ENCODE assay signal across 16 mouse cellular contexts in the genomic region with DNA sequence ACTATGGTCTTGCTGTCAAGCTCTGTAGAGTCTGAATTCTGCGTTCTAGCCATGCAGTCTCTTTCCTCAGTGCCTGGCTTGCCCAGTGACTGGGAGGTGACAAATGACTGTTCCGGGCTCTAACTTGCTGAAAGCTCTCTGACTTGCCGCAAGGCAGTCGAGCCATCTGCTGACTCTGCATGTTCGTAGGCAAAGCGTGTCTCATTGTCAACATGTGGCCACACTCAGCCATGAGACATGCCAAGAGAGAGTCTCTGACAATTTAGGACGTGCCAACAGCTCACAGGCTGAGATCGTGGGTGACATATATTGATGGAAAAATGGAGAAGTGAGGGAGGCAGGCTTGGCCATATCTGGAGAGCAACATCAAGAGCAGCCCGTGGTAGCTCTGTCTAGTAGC. TPM values are rescaled to one million over a fixed set of nuclear protein-coding genes. Genes with fewer than 3 reads are reported as not detected.
DNase-seq lines count a peak whose midpoint lies in the region; ATAC-seq lines count a peak whose summit lies in the region.
"Had no signal": no experiment of that assay in that cellular context is flagged by ENCODE, and none has a peak within 500 bp of the region (broad histone marks: within the 10 kb centered on the region; RNA-seq: fewer than 3 reads in every experiment).

No protein-coding gene starts in this region.

- peaks cover 100% of the 10 kb centered on the region for H3K4me1 ChIP-seq in erythroblast, embryonic 14.5 days (ENCODE audit: control insufficient read depth)
- H3K4me1 ChIP-seq: neural tube, embryonic 12.5 days had no signal

- H3K27me3 ChIP-seq in erythroblast, embryonic 14.5 days (ENCODE audit: control insufficient read depth), result no peaks in the 10 kb centered on the region
- H3K27me3 ChIP-seq: embryonic facial prominence, embryonic 15.5 days; neural tube, embryonic 12.5 days had no signal

- ATAC-seq in erythroblast, adult 5-6 weeks (replicated peaks; ENCODE audit: low FRiP score, poor library complexity, severe bottlenecking), result no peak
- ATAC-seq: activated CD4-positive, CD25-positive, alpha-beta regulatory T cell, adult 4 months had no signal

- DNase-seq in layer of hippocampus, adult 11-12 months (ENCODE audit: low spot score), result peak; percentile 36
- DNase-seq in layer of hippocampus, postnatal 25 days (ENCODE audit: extremely low spot score in 1 of 2, low spot score in 1 of 2), result no peak
- DNase-seq in right cerebral cortex, adult 18-20 months, result peak; percentile 12
- DNase-seq in right cerebral cortex, postnatal 4 days, result no peak
- no peak for DNase-seq in thymus, postnatal 14 days
- no peak for DNase-seq in thymus, postnatal 4 days
- DNase-seq: cerebellum, postnatal 36 days; gastrocnemius, postnatal 10 days; kidney, postnatal 25 days; retina, postnatal 1 day had no signal

- H3K36me3 ChIP-seq in erythroblast, embryonic 14.5 days (ENCODE audit: control insufficient read depth), result peaks cover 42% of the 10 kb centered on the region
- H3K36me3 ChIP-seq: embryonic facial prominence, embryonic 15.5 days; G1E; neural tube, embryonic 12.5 days had no signal

- H3K4me3 ChIP-seq in erythroblast, embryonic 14.5 days (replicated peaks), result peak overlapping the region; percentile 28
- H3K4me3 ChIP-seq: embryonic facial prominence, embryonic 15.5 days; neural tube, embryonic 12.5 days had no signal

- no peaks in the 10 kb centered on the region for H3K9me3 ChIP-seq in erythroblast, embryonic 14.5 days (ENCODE audit: control insufficient read depth, low read length)
- H3K9me3 ChIP-seq: embryonic facial prominence, embryonic 15.5 days; neural tube, embryonic 12.5 days had no signal

RNA-seq across cellular contexts. Expression of a gene that starts 36.9 kb away (rescaled TPM):
- polyA plus RNA-seq in erythroblast, embryonic 14.5 days (2012), result 16.6 and 18.6 TPM in 2 replicates
- 127 and 168 TPM in 2 replicates for total RNA-seq in erythroblast, adult 5-6 weeks (2015; ENCODE audit: low replicate concordance)
- total RNA-seq in erythroblast, adult 5-6 weeks (2017; ENCODE audit: low replicate concordance), result 72.9 and 90.6 TPM in 2 replicates
- total RNA-seq in layer of hippocampus, postnatal 25 days (2021), result 10 to 100 TPM; 50.2 to 66.2 TPM

RNA-seq across cellular contexts. Expression of a gene that starts 37.6 kb away (rescaled TPM):
- 0.18 and 0.19 TPM in 2 replicates for polyA plus RNA-seq in erythroblast, embryonic 14.5 days (2012)
- 55.9 and 63.7 TPM in 2 replicates for total RNA-seq in erythroblast, adult 5-6 weeks (2015; ENCODE audit: low replicate concordance)
- 83.5 and 85.7 TPM in 2 replicates for total RNA-seq in erythroblast, adult 5-6 weeks (2017; ENCODE audit: low replicate concordance)
- total RNA-seq in layer of hippocampus, postnatal 25 days (2021), result 1 to 10 TPM; 2.9 to 3.4 TPM

Comparison
In these comparisons a context has a peak if more than half of its experiments do, and no peak if none do; other contexts are left out.
1. DNase-seq: peak in layer of hippocampus, adult 11-12 months (single experiment) and right cerebral cortex, adult 18-20 months (single experiment); none in layer of hippocampus, postnatal 25 days (0 of 2), right cerebral cortex, postnatal 4 days (single experiment), thymus, postnatal 14 days (single experiment) and thymus, postnatal 4 days (single experiment).
2. RNA of a gene that starts 37.6 kb away (total RNA-seq): 55.9 to 85.7 TPM in erythroblast, adult 5-6 weeks; 2.9 to 3.4 TPM in layer of hippocampus, postnatal 25 days; every median in the first group is over 10 times any median in the second.